ENCODE assay signal across 20 mouse cellular contexts in the genomic region with DNA sequence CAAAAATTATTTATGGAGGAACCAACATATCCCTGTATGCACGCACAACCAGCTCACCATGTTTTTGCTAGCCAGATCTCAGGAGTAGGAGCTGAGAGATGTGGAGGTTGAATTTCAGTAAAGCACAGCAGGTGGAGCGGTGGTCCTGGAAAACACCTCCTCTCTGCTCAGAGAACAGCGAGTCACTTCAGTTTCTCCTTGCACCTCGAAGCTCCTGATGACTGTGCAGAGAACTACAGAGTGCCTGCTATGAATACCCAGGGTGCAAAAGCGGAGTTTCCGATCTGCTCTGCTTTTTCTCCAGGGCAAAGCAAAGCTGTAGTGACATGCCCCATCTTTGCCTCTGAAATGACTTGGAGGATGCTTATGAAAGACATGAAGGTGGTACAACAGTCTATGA.
DNase-seq lines count a peak whose midpoint lies in the region; ATAC-seq and TF ChIP-seq lines count a peak whose summit lies in the region.
"Had no signal": no experiment of that assay in that cellular context is flagged by ENCODE, and none has a peak within 500 bp of the region (broad histone marks: within the 10 kb centered on the region; RNA-seq: fewer than 3 reads in every experiment).

No protein-coding gene starts in this region.

- TF ChIP-seq CTCF in brain, embryonic 14.5 days (IDR thresholded peaks at IDR 0.05; ENCODE audit: borderline replicate concordance, extremely low read depth, insufficient read depth, insufficient read length): no peak

- H3K9ac ChIP-seq in embryonic facial prominence, embryonic 14.5 days (ENCODE audit: low read depth, low read length): no peak overlapping the region
- no peak overlapping the region for H3K9ac ChIP-seq in limb, embryonic 15.5 days
- H3K9ac ChIP-seq in kidney, embryonic 14.5 days (ENCODE audit: low read depth, low read length): no peak overlapping the region
- H3K9ac ChIP-seq: forebrain, embryonic 13.5 days; hindbrain, embryonic 12.5 days; midbrain, embryonic 12.5 days had no signal

- no peak for TF ChIP-seq POLR2A in brain, embryonic 14.5 days (IDR thresholded peaks at IDR 0.05; ENCODE audit: borderline replicate concordance, extremely low read depth, insufficient read depth, insufficient read length, poor library complexity, severe bottlenecking)

- H3K4me2 ChIP-seq in embryonic facial prominence, embryonic 14.5 days (ENCODE audit: low read depth, low read length): no peak overlapping the region
- H3K4me2 ChIP-seq in limb, embryonic 15.5 days: no peak overlapping the region
- H3K4me2 ChIP-seq in kidney, embryonic 14.5 days (replicated peaks; ENCODE audit: low read depth, low read length): no peak overlapping the region
- H3K4me2 ChIP-seq: forebrain, embryonic 13.5 days; hindbrain, embryonic 12.5 days; midbrain, embryonic 12.5 days had no signal

- no peak overlapping the region for H3K27ac ChIP-seq in embryonic facial prominence, embryonic 14.5 days (replicated peaks; ENCODE audit: low read depth, low read length)
- no peak overlapping the region for H3K27ac ChIP-seq in embryonic facial prominence, embryonic 10.5 days (replicated peaks)
- peak overlapping the region; percentile 57 for H3K27ac ChIP-seq in limb, embryonic 15.5 days
- H3K27ac ChIP-seq in kidney, embryonic 14.5 days (ENCODE audit: low read depth, low read length): no peak overlapping the region
- H3K27ac ChIP-seq: forebrain, embryonic 13.5 days; gastrocnemius, adult 2 months; hindbrain, embryonic 12.5 days; kidney, postnatal 0 days; midbrain, embryonic 12.5 days had no signal

- no peaks in the 10 kb centered on the region for H3K9me3 ChIP-seq in embryonic facial prominence, embryonic 14.5 days (ENCODE audit: control insufficient read depth, low read length)
- H3K9me3 ChIP-seq in embryonic facial prominence, embryonic 10.5 days: no peaks in the 10 kb centered on the region
- H3K9me3 ChIP-seq in limb, embryonic 15.5 days: no peaks in the 10 kb centered on the region
- no peaks in the 10 kb centered on the region for H3K9me3 ChIP-seq in kidney, embryonic 14.5 days (ENCODE audit: control insufficient read depth, low read length)
- H3K9me3 ChIP-seq: forebrain, embryonic 13.5 days; hindbrain, embryonic 12.5 days; midbrain, embryonic 12.5 days had no signal

- H3K36me3 ChIP-seq in embryonic facial prominence, embryonic 14.5 days (ENCODE audit: control insufficient read depth, insufficient read depth, low read length): no peaks in the 10 kb centered on the region
- H3K36me3 ChIP-seq in embryonic facial prominence, embryonic 10.5 days (replicated peaks): no peaks in the 10 kb centered on the region
- no peaks in the 10 kb centered on the region for H3K36me3 ChIP-seq in limb, embryonic 15.5 days
- H3K36me3 ChIP-seq in kidney, embryonic 14.5 days (ENCODE audit: control insufficient read depth, insufficient read depth, low read length): no peaks in the 10 kb centered on the region
- H3K36me3 ChIP-seq: hindbrain, embryonic 12.5 days; midbrain, embryonic 12.5 days had no signal

- DNase-seq in embryonic facial prominence, embryonic 14.5 days (ENCODE audit: low spot score): peak; percentile 26
- no peak for DNase-seq in embryonic facial prominence, embryonic 10.5 days (ENCODE audit: low spot score)
- peak; percentile 2 to 6 for DNase-seq in left cerebral cortex, adult 18-20 months (ENCODE audit: low spot score in 2 of 2)
- no peak for DNase-seq in left cerebral cortex, adult 11 months (ENCODE audit: low spot score)
- peak; percentile 25 for DNase-seq in brain, embryonic 14.5 days (ENCODE audit: low read depth)
- no peak for DNase-seq in layer of hippocampus, adult 11-12 months (ENCODE audit: low spot score)
- DNase-seq: adrenal gland, postnatal 25 days; cerebellum, adult 11-12 months; gastrocnemius, adult 2 months; kidney, adult 18-20 months; lung, adult 2 months had no signal

- H3K4me1 ChIP-seq in embryonic facial prominence, embryonic 14.5 days (ENCODE audit: control insufficient read depth, insufficient read depth, low read length): no peaks in the 10 kb centered on the region
- no peaks in the 10 kb centered on the region for H3K4me1 ChIP-seq in embryonic facial prominence, embryonic 10.5 days
- H3K4me1 ChIP-seq in limb, embryonic 15.5 days: 0 out of 2 replicates have a peak, but pooled peaks cover 5% of the 10 kb centered on the region
- no peaks in the 10 kb centered on the region for H3K4me1 ChIP-seq in kidney, embryonic 14.5 days (ENCODE audit: control insufficient read depth, insufficient read depth, low read length)
- H3K4me1 ChIP-seq: midbrain, embryonic 12.5 days had no signal

- WGBS in embryonic facial prominence, embryonic 14.5 days: 51% methylated on average over 6 of the region's 6 CpGs
- WGBS in embryonic facial prominence, embryonic 10.5 days: 75% methylated on average over 6 of the region's 6 CpGs
- 54% methylated on average over 6 of the region's 6 CpGs for WGBS in limb, embryonic 15.5 days
- 70% methylated on average over 6 of the region's 6 CpGs for WGBS in kidney, embryonic 14.5 days

- H3K4me3 ChIP-seq in embryonic facial prominence, embryonic 14.5 days (ENCODE audit: low read depth, low read length): no peak overlapping the region
- no peak overlapping the region for H3K4me3 ChIP-seq in embryonic facial prominence, embryonic 10.5 days
- H3K4me3 ChIP-seq in limb, embryonic 15.5 days: no peak overlapping the region
- no peak overlapping the region for H3K4me3 ChIP-seq in kidney, embryonic 14.5 days (ENCODE audit: low read length)
- H3K4me3 ChIP-seq: erythroblast, embryonic 14.5 days; forebrain, embryonic 13.5 days; gastrocnemius, adult 2 months; hindbrain, embryonic 12.5 days; midbrain, embryonic 12.5 days had no signal

- no peaks in the 10 kb centered on the region for H3K27me3 ChIP-seq in embryonic facial prominence, embryonic 14.5 days (replicated peaks; ENCODE audit: control insufficient read depth, insufficient read depth, low read length)
- H3K27me3 ChIP-seq in embryonic facial prominence, embryonic 10.5 days (replicated peaks; ENCODE audit: low read depth, poor library complexity, severe bottlenecking): no peaks in the 10 kb centered on the region
- H3K27me3 ChIP-seq in limb, embryonic 15.5 days: no peaks in the 10 kb centered on the region
- H3K27me3 ChIP-seq in kidney, embryonic 14.5 days (ENCODE audit: control insufficient read depth, insufficient read depth, low read length): no peaks in the 10 kb centered on the region
- H3K27me3 ChIP-seq: forebrain, embryonic 13.5 days; hindbrain, embryonic 12.5 days; midbrain, embryonic 12.5 days had no signal

- ATAC-seq in embryonic facial prominence, embryonic 14.5 days (ENCODE audit: low read depth): no peak
- no peak for ATAC-seq in limb, embryonic 15.5 days (ENCODE audit: insufficient number of reproducible peaks, low FRiP score, low TSS enrichment, low read depth)
- no peak for ATAC-seq in kidney, embryonic 14.5 days (ENCODE audit: low FRiP score, low TSS enrichment)
- ATAC-seq: CD4-positive, CD25-positive, alpha-beta regulatory T cell, adult 4 months; inflammation-experienced regulatory T-cells, adult 6 months had no signal

Comparison
In these comparisons a context has a peak if more than half of its experiments do, and no peak if none do; other contexts are left out.
1. DNase-seq: peak in embryonic facial prominence, embryonic 14.5 days (single experiment), left cerebral cortex, adult 18-20 months (2 of 2) and brain, embryonic 14.5 days (single experiment); none in embryonic facial prominence, embryonic 10.5 days (single experiment), left cerebral cortex, adult 11 months (single experiment) and layer of hippocampus, adult 11-12 months (single experiment).